In genomic region chr7:44309475-44310284, GRCm38 (mm10) we compare ENCODE assay signal across 8 mouse cellular contexts. TPM values are rescaled to one million over a fixed set of nuclear protein-coding genes. Genes with fewer than 3 reads are reported as not detected.
DNase-seq lines count a peak whose midpoint lies in the region; ATAC-seq and TF ChIP-seq lines count a peak whose summit lies in the region.

TSS of gene Shank1 (plus strand) at chr7:44310253.

- no peak for TF ChIP-seq CTCF in layer of hippocampus, adult 2 months (conservative IDR thresholded peaks at IDR 0.05)

- H3K36me3 ChIP-seq in lung, embryonic 16.5 days (ENCODE audit: control insufficient read depth, insufficient read depth, low read length), result no peaks in the 10 kb centered on the region
- H3K36me3 ChIP-seq in midbrain, embryonic 13.5 days, result peaks cover 20% of the 10 kb centered on the region

- peaks cover 18% of the 10 kb centered on the region for H3K27me3 ChIP-seq in lung, embryonic 16.5 days (ENCODE audit: control insufficient read depth, insufficient read depth, low read depth, low read length)
- peaks cover 12% of the 10 kb centered on the region; the same call in 1 of the 2 replicates for H3K27me3 ChIP-seq in midbrain, embryonic 13.5 days

- peak within 1 kb of the TSS; percentile 60 for H3K9ac ChIP-seq in lung, embryonic 16.5 days (ENCODE audit: low read length)
- H3K9ac ChIP-seq in midbrain, embryonic 13.5 days (replicated peaks), result peak within 1 kb of the TSS; percentile 87

- H3K9me3 ChIP-seq in lung, embryonic 16.5 days (ENCODE audit: control insufficient read depth, low read length), result no peaks in the 10 kb centered on the region
- no peaks in the 10 kb centered on the region for H3K9me3 ChIP-seq in midbrain, embryonic 13.5 days

- peak within 1 kb of the TSS; percentile 95 for H3K4me2 ChIP-seq in lung, embryonic 16.5 days (ENCODE audit: low read depth, low read length)
- peak within 1 kb of the TSS; percentile 93 for H3K4me2 ChIP-seq in midbrain, embryonic 13.5 days (replicated peaks)

- WGBS in lung, embryonic 16.5 days, result 25% methylated on average over 8 of the region's 22 CpGs
- WGBS in midbrain, embryonic 13.5 days, result 24% methylated on average over 11 of the region's 22 CpGs

- no peak for DNase-seq in adrenal gland, adult 8-10 months
- DNase-seq in adrenal gland, postnatal 10 days, result no peak
- DNase-seq in lung, postnatal 10 days, result no peak
- DNase-seq in layer of hippocampus, adult 2 months (ENCODE audit: low spot score in 2 of 2), result no peak
- DNase-seq in urinary bladder, postnatal 25 days (ENCODE audit: low spot score), result no peak
- no peak for DNase-seq in adipocyte (ENCODE audit: low spot score)

- H3K4me1 ChIP-seq in lung, embryonic 16.5 days (replicated peaks; ENCODE audit: control insufficient read depth, insufficient read depth, low read length), result peaks cover 16% of the 10 kb centered on the region
- peaks cover 36% of the 10 kb centered on the region for H3K4me1 ChIP-seq in midbrain, embryonic 13.5 days (replicated peaks)

- peak within 1 kb of the TSS; percentile 51 for H3K4me3 ChIP-seq in lung, embryonic 16.5 days (ENCODE audit: low read length)
- H3K4me3 ChIP-seq in layer of hippocampus, adult 2 months, result peak within 1 kb of the TSS; percentile 79
- peak within 1 kb of the TSS; percentile 67 for H3K4me3 ChIP-seq in midbrain, embryonic 13.5 days (replicated peaks)

- no peak within 1 kb of the TSS for H3K27ac ChIP-seq in lung, embryonic 16.5 days (ENCODE audit: low read length)
- H3K27ac ChIP-seq in layer of hippocampus, adult 2 months, result peak within 1 kb of the TSS; percentile 96
- peak within 1 kb of the TSS; percentile 74 for H3K27ac ChIP-seq in midbrain, embryonic 13.5 days

- ATAC-seq in lung, embryonic 16.5 days (ENCODE audit: low read depth), result no peak
- ATAC-seq in midbrain, embryonic 13.5 days, result no peak

RNA-seq across cellular contexts. Expression of gene Shank1, which starts in this region (rescaled TPM):
- 10 to 100 TPM in 3 of 4 experiments, 1 to 10 TPM in 1; 9.3 to 17.6 (median 14.3) TPM for total RNA-seq in adrenal gland, adult 8-10 months (2022)
- 1 to 10 TPM; 4.3 to 6.3 TPM for total RNA-seq in adrenal gland, postnatal 10 days (2021)
- 0.96 and 1.1 TPM in 2 replicates for polyA plus RNA-seq in lung, embryonic 16.5 days (2015; fragmentation: Nextera tagmentation; extraction: Ambion mirVana)
- total RNA-seq in layer of hippocampus, adult 2 months (2021), result 100 to 1,000 TPM; 647 to 698 TPM
- 26.0 and 26.4 TPM in 2 replicates for polyA plus RNA-seq in midbrain, embryonic 13.5 days (2015; fragmentation: Nextera tagmentation; extraction: Ambion mirVana)

Comparison
In these comparisons a context has a peak if more than half of its experiments do, and no peak if none do; other contexts are left out.
1. RNA of gene Shank1 (total RNA-seq): 647 to 698 TPM in layer of hippocampus, adult 2 months; 9.3 to 17.6 TPM in adrenal gland, adult 8-10 months and 4.3 to 6.3 TPM in adrenal gland, postnatal 10 days; every median in the first group is over 10 times any median in the second.
2. RNA of gene Shank1 (polyA plus RNA-seq): 26.0 to 26.4 TPM in midbrain, embryonic 13.5 days; 0.96 to 1.1 TPM in lung, embryonic 16.5 days; every median in the first group is over 10 times any median in the second.
3. Peak in every context shown above with its lines, with median percentiles within 50 percentile points of each other: H3K4me3 ChIP-seq.